Mouse (Mus musculus): Measurements from ENCODE around the gene Nav2. TPM values are rescaled to one million over a fixed set of nuclear protein-coding genes. Genes with fewer than 3 reads are reported as not detected.
A peak's percentile ranks its signal among the peaks of the same experiment; 100 is the strongest.

The Nav2 gene
- polyA plus RNA-seq, 1 experiment from 2014 or later = 18.2 TPM

- Histone ChIP-seq H3K9ac (ENCODE audit: low read length) (no peak overlapping the region), H3K4me2 (ENCODE audit: low read depth, low read length) (no peak overlapping the region), H3K9me3 (replicated peaks; ENCODE audit: control insufficient read depth, low read length) (no peaks in the 10 kb centered on the region), H3K4me3 (replicated peaks; ENCODE audit: low read length) (no peak overlapping the region), H3K27me3 (ENCODE audit: control insufficient read depth, insufficient read depth, low read length) (no peaks in the 10 kb centered on the region), H3K36me3 (ENCODE audit: control insufficient read depth, insufficient read depth, low read length) (no peaks in the 10 kb centered on the region), H3K27ac (ENCODE audit: low read length) (no peak overlapping the region), H3K4me1 (ENCODE audit: control insufficient read depth, insufficient read depth, low read length) (peaks cover 3% of the 10 kb centered on the region; the same call in 1 of the 2 replicates)
- ATAC-seq (ENCODE audit: insufficient read depth, low FRiP score) = no peak; the same call in 1 of the 2 replicates
- 69% methylated on average over 21 of the region's 21 CpGs for WGBS
These were observed 268.2 kb downstream of the Nav2 start for GRCm38 (mm10) chr7:49176590-49177201.

GRCm38 (mm10) chr7:49178217-49178616 lies 269.7 kb downstream of the Nav2 start:
- H3K27ac ChIP-seq (ENCODE audit: low read length) = no peak overlapping the region
- H3K4me3 ChIP-seq (replicated peaks; ENCODE audit: low read length) = no peak overlapping the region
- no peak overlapping the region for H3K4me2 ChIP-seq (ENCODE audit: low read depth, low read length)
- no peaks in the 10 kb centered on the region for H3K36me3 ChIP-seq (ENCODE audit: control insufficient read depth, insufficient read depth, low read length)
- ATAC-seq (ENCODE audit: insufficient read depth, low FRiP score) = no peak
- H3K9me3 ChIP-seq (replicated peaks; ENCODE audit: control insufficient read depth, low read length) = no peaks in the 10 kb centered on the region
- H3K4me1 ChIP-seq (ENCODE audit: control insufficient read depth, insufficient read depth, low read length) = peaks cover under 1% of the 10 kb centered on the region; the same call in 1 of the 2 replicates
- no peak overlapping the region for H3K9ac ChIP-seq (ENCODE audit: low read length)
- no peaks in the 10 kb centered on the region for H3K27me3 ChIP-seq (ENCODE audit: control insufficient read depth, insufficient read depth, low read length)
- 71% methylated on average over 4 of the region's 4 CpGs for WGBS

- H3K9me3 ChIP-seq (replicated peaks; ENCODE audit: control insufficient read depth, low read length) = no peaks in the 10 kb centered on the region
- 67% methylated on average over 8 of the region's 8 CpGs for WGBS
These were observed 272.5 kb downstream of the Nav2 start for GRCm38 (mm10) chr7:49181010-49181409.

GRCm38 (mm10) chr7:49182427-49182826 lies 273.9 kb downstream of the Nav2 start:
- Histone ChIP-seq H3K4me3 (replicated peaks; ENCODE audit: low read length) (no peak overlapping the region), H3K27ac (ENCODE audit: low read length) (no peak overlapping the region), H3K4me1 (ENCODE audit: control insufficient read depth, insufficient read depth, low read length) (no peaks in the 10 kb centered on the region), H3K9me3 (replicated peaks; ENCODE audit: control insufficient read depth, low read length) (no peaks in the 10 kb centered on the region), H3K27me3 (ENCODE audit: control insufficient read depth, insufficient read depth, low read length) (no peaks in the 10 kb centered on the region), H3K36me3 (ENCODE audit: control insufficient read depth, insufficient read depth, low read length) (no peaks in the 10 kb centered on the region), H3K4me2 (ENCODE audit: low read depth, low read length) (no peak overlapping the region), H3K9ac (ENCODE audit: low read length) (no peak overlapping the region)
- ATAC-seq (ENCODE audit: insufficient read depth, low FRiP score) = no peak
- WGBS = 78% methylated on average over 5 of the region's 5 CpGs

More at GRCm38 (mm10) chr7:49181010-49181409, 272.5 kb downstream of the Nav2 start:
- no peaks in the 10 kb centered on the region for H3K27me3 ChIP-seq (ENCODE audit: control insufficient read depth, insufficient read depth, low read length)
- H3K9ac ChIP-seq (ENCODE audit: low read length) = no peak overlapping the region
- H3K27ac ChIP-seq (ENCODE audit: low read length) = no peak overlapping the region
- H3K4me2 ChIP-seq (ENCODE audit: low read depth, low read length) = no peak overlapping the region
- no peak for ATAC-seq (ENCODE audit: insufficient read depth, low FRiP score)
- no peak overlapping the region for H3K4me3 ChIP-seq (replicated peaks; ENCODE audit: low read length)
- H3K4me1 ChIP-seq (ENCODE audit: control insufficient read depth, insufficient read depth, low read length) = no peaks in the 10 kb centered on the region
- H3K36me3 ChIP-seq (ENCODE audit: control insufficient read depth, insufficient read depth, low read length) = no peaks in the 10 kb centered on the region

- no peaks in the 10 kb centered on the region for H3K27me3 ChIP-seq (ENCODE audit: control insufficient read depth, insufficient read depth, low read length)
- no peaks in the 10 kb centered on the region for H3K4me1 ChIP-seq (ENCODE audit: control insufficient read depth, insufficient read depth, low read length)
- no peak overlapping the region for H3K4me2 ChIP-seq (ENCODE audit: low read depth, low read length)
- no peak for ATAC-seq (ENCODE audit: insufficient read depth, low FRiP score)
- no peaks in the 10 kb centered on the region for H3K36me3 ChIP-seq (ENCODE audit: control insufficient read depth, insufficient read depth, low read length)
- H3K9ac ChIP-seq (ENCODE audit: low read length) = no peak overlapping the region
- WGBS = 68% methylated on average over 5 of the region's 5 CpGs
- no peak overlapping the region for H3K4me3 ChIP-seq (replicated peaks; ENCODE audit: low read length)
- no peak overlapping the region for H3K27ac ChIP-seq (ENCODE audit: low read length)
- no peaks in the 10 kb centered on the region for H3K9me3 ChIP-seq (replicated peaks; ENCODE audit: control insufficient read depth, low read length)
These were observed 275.2 kb downstream of the Nav2 start for GRCm38 (mm10) chr7:49183696-49184095.

GRCm38 (mm10) chr7:49185991-49186390 lies 277.5 kb downstream of the Nav2 start:
- no peak for ATAC-seq (ENCODE audit: insufficient read depth, low FRiP score)
- no peak overlapping the region for H3K9ac ChIP-seq (ENCODE audit: low read length)

GRCm38 (mm10) chr7:49189364-49189763 lies 280.8 kb downstream of the Nav2 start:
- no peak for ATAC-seq (ENCODE audit: insufficient read depth, low FRiP score)
- Histone ChIP-seq H3K4me1 (ENCODE audit: control insufficient read depth, insufficient read depth, low read length) (no peaks in the 10 kb centered on the region), H3K9ac (ENCODE audit: low read length) (no peak overlapping the region), H3K9me3 (replicated peaks; ENCODE audit: control insufficient read depth, low read length) (no peaks in the 10 kb centered on the region), H3K36me3 (ENCODE audit: control insufficient read depth, insufficient read depth, low read length) (no peaks in the 10 kb centered on the region), H3K27ac (ENCODE audit: low read length) (no peak overlapping the region), H3K27me3 (ENCODE audit: control insufficient read depth, insufficient read depth, low read length) (no peaks in the 10 kb centered on the region), H3K4me2 (ENCODE audit: low read depth, low read length) (no peak overlapping the region), H3K4me3 (replicated peaks; ENCODE audit: low read length) (no peak overlapping the region)
- 83% methylated on average over 5 of the region's 5 CpGs for WGBS

More at GRCm38 (mm10) chr7:49185991-49186390, 277.5 kb downstream of the Nav2 start:
- WGBS = 70% methylated on average over 5 of the region's 5 CpGs
- H3K4me3 ChIP-seq (replicated peaks; ENCODE audit: low read length) = no peak overlapping the region
- no peaks in the 10 kb centered on the region for H3K36me3 ChIP-seq (ENCODE audit: control insufficient read depth, insufficient read depth, low read length)
- H3K9me3 ChIP-seq (replicated peaks; ENCODE audit: control insufficient read depth, low read length) = no peaks in the 10 kb centered on the region
- no peaks in the 10 kb centered on the region for H3K4me1 ChIP-seq (ENCODE audit: control insufficient read depth, insufficient read depth, low read length)
- no peak overlapping the region for H3K4me2 ChIP-seq (ENCODE audit: low read depth, low read length)
- H3K27me3 ChIP-seq (ENCODE audit: control insufficient read depth, insufficient read depth, low read length) = no peaks in the 10 kb centered on the region
- H3K27ac ChIP-seq (ENCODE audit: low read length) = no peak overlapping the region

GRCm38 (mm10) chr7:49190231-49190985 lies 281.9 kb downstream of the Nav2 start:
- Histone ChIP-seq H3K27me3 (ENCODE audit: control insufficient read depth, insufficient read depth, low read length) (no peaks in the 10 kb centered on the region), H3K4me3 (replicated peaks; ENCODE audit: low read length) (no peak overlapping the region), H3K9ac (ENCODE audit: low read length) (no peak overlapping the region), H3K36me3 (ENCODE audit: control insufficient read depth, insufficient read depth, low read length) (no peaks in the 10 kb centered on the region), H3K9me3 (replicated peaks; ENCODE audit: control insufficient read depth, low read length) (no peaks in the 10 kb centered on the region), H3K27ac (ENCODE audit: low read length) (no peak overlapping the region), H3K4me2 (ENCODE audit: low read depth, low read length) (no peak overlapping the region), H3K4me1 (ENCODE audit: control insufficient read depth, insufficient read depth, low read length) (peaks cover 8% of the 10 kb centered on the region)
- ATAC-seq (ENCODE audit: insufficient read depth, low FRiP score) = no peak
- 72% methylated on average over 4 of the region's 4 CpGs for WGBS

GRCm38 (mm10) chr7:49191081-49191678 lies 282.7 kb downstream of the Nav2 start:
- H3K4me1 ChIP-seq (ENCODE audit: control insufficient read depth, insufficient read depth, low read length) = peaks cover 15% of the 10 kb centered on the region
- no peak for ATAC-seq (ENCODE audit: insufficient read depth, low FRiP score)
- no peak overlapping the region for H3K4me3 ChIP-seq (replicated peaks; ENCODE audit: low read length)
- no peaks in the 10 kb centered on the region for H3K36me3 ChIP-seq (ENCODE audit: control insufficient read depth, insufficient read depth, low read length)
- H3K27me3 ChIP-seq (ENCODE audit: control insufficient read depth, insufficient read depth, low read length) = no peaks in the 10 kb centered on the region
- H3K9ac ChIP-seq (ENCODE audit: low read length) = no peak overlapping the region
- H3K4me2 ChIP-seq (ENCODE audit: low read depth, low read length) = no peak overlapping the region
- H3K27ac ChIP-seq (ENCODE audit: low read length) = peak overlapping the region; percentile 39
- WGBS = 46% methylated on average over 7 of the region's 7 CpGs
- H3K9me3 ChIP-seq (replicated peaks; ENCODE audit: control insufficient read depth, low read length) = no peaks in the 10 kb centered on the region
